14 mouse cellular contexts compared by ENCODE assay signal in the genomic region with DNA sequence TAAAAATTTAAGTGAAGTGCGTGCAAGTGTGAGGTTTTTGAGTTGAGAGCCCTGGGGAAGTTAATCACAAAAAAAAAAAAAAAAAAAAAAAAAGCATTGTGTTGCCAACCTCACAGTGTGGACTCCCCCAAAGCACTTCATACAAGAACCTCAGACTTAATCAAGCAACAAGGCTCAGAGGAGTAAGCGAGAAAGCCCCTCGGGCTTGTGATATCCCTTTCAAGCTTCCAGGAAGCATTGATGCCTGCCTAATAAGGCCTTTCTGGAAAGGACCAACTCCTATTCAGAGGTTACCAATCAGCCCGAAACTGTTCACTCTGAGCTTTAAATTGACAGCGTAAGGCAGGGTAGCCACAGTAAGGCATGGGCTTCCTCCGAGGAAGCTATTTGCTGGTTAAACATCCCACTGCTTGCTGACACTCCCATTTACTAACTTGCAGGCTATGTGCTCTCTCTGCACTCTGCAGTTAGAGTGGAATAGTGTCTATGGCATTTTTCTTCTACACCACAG.
A peak's percentile ranks its signal among the peaks of the same experiment; 100 is the strongest.
DNase-seq lines count a peak whose midpoint lies in the region; ATAC-seq and TF ChIP-seq lines count a peak whose summit lies in the region.
"Had no signal": no experiment of that assay in that cellular context is flagged by ENCODE, and none has a peak within 500 bp of the region (broad histone marks: within the 10 kb centered on the region; RNA-seq: fewer than 3 reads in every experiment).

No protein-coding gene starts in this region.

- no peaks in the 10 kb centered on the region for H3K27me3 ChIP-seq in lung, embryonic 14.5 days (ENCODE audit: insufficient read depth, low read length)
- no peaks in the 10 kb centered on the region for H3K27me3 ChIP-seq in lung, postnatal 0 days (replicated peaks; ENCODE audit: insufficient read depth, low read length)
- no peaks in the 10 kb centered on the region for H3K27me3 ChIP-seq in forebrain, postnatal 0 days (ENCODE audit: insufficient read depth, low read length)

- no peak overlapping the region for H3K4me2 ChIP-seq in lung, embryonic 14.5 days
- H3K4me2 ChIP-seq in lung, postnatal 0 days (replicated peaks; ENCODE audit: low read depth, low read length) = no peak overlapping the region
- peak overlapping the region; percentile 24 for H3K4me2 ChIP-seq in forebrain, postnatal 0 days (ENCODE audit: low read depth)

- no peak overlapping the region for H3K9ac ChIP-seq in lung, embryonic 14.5 days
- no peak overlapping the region for H3K9ac ChIP-seq in lung, postnatal 0 days (replicated peaks; ENCODE audit: low read depth)
- H3K9ac ChIP-seq in forebrain, postnatal 0 days = no peak overlapping the region
- H3K9ac ChIP-seq: liver, embryonic 14.5 days had no signal

- no peaks in the 10 kb centered on the region for H3K4me1 ChIP-seq in lung, embryonic 14.5 days (ENCODE audit: insufficient read depth)
- no peaks in the 10 kb centered on the region for H3K4me1 ChIP-seq in lung, postnatal 0 days (ENCODE audit: insufficient read depth, low read depth, low read length)
- peaks cover 10% of the 10 kb centered on the region for H3K4me1 ChIP-seq in forebrain, postnatal 0 days (ENCODE audit: insufficient read depth)

- intact Hi-C loops in heart, postnatal 14 days (cut with DNase I) = no loop called here

- no peak overlapping the region for H3K4me3 ChIP-seq in lung, embryonic 14.5 days (ENCODE audit: low read depth, low read length)
- H3K4me3 ChIP-seq in lung, postnatal 0 days (ENCODE audit: low read depth, low read length) = no peak overlapping the region
- no peak overlapping the region for H3K4me3 ChIP-seq in forebrain, postnatal 0 days (ENCODE audit: low read depth, low read length)

- DNase-seq in lung, embryonic 14.5 days = no peak
- no peak for DNase-seq in lung, postnatal 0 days (ENCODE audit: low spot score)
- DNase-seq in forebrain, postnatal 0 days = peak; percentile 55
- DNase-seq in mesoderm, embryonic 11.5 days (ENCODE audit: low read depth, low spot score) = peak; percentile 13
- peak; percentile 41 for DNase-seq in retina, embryonic 14.5 days (ENCODE audit: low spot score)
- no peak for DNase-seq in heart, postnatal 14 days
- no peak for DNase-seq in cerebellum, postnatal 14 days
- DNase-seq in heart, postnatal 4 days = no peak
- DNase-seq: adrenal gland, adult 8-10 months; cerebellum, adult 18-20 months; gastrocnemius, postnatal 36 days; kidney, postnatal 10 days; thymus, adult 2 months had no signal

- ATAC-seq in lung, embryonic 14.5 days (ENCODE audit: insufficient read depth) = peak; percentile 14; the same call in 1 of the 2 replicates
- no peak for ATAC-seq in lung, postnatal 0 days
- peak; percentile 69 for ATAC-seq in forebrain, postnatal 0 days

- H3K27ac ChIP-seq in lung, embryonic 14.5 days (ENCODE audit: low read depth) = no peak overlapping the region
- no peak overlapping the region for H3K27ac ChIP-seq in lung, postnatal 0 days (ENCODE audit: low read length)
- H3K27ac ChIP-seq in forebrain, postnatal 0 days (ENCODE audit: low read depth, low read length) = no peak overlapping the region
- H3K27ac ChIP-seq: liver, embryonic 14.5 days had no signal

- TF ChIP-seq CTCF in lung, embryonic 14.5 days (IDR thresholded peaks at IDR 0.05; ENCODE audit: low read depth) = no peak
- TF ChIP-seq CTCF in lung, postnatal 0 days (IDR thresholded peaks at IDR 0.05) = no peak
- TF ChIP-seq CTCF in forebrain, postnatal 0 days (IDR thresholded peaks at IDR 0.05; ENCODE audit: low read depth) = no peak

- H3K9me3 ChIP-seq in lung, embryonic 14.5 days (ENCODE audit: low read depth, low read length) = no peaks in the 10 kb centered on the region
- H3K9me3 ChIP-seq in lung, postnatal 0 days (ENCODE audit: low read length) = no peaks in the 10 kb centered on the region
- H3K9me3 ChIP-seq in forebrain, postnatal 0 days (ENCODE audit: low read length) = no peaks in the 10 kb centered on the region

- 38% methylated on average over 6 of the region's 6 CpGs for whole genome bisulfite sequencing in lung, embryonic 14.5 days
- WGBS in lung, postnatal 0 days = 33% methylated on average over 6 of the region's 6 CpGs
- WGBS in forebrain, postnatal 0 days = 5% methylated on average over 6 of the region's 6 CpGs

- no peak for TF ChIP-seq EP300 in lung, postnatal 0 days (IDR thresholded peaks at IDR 0.05)

- no peaks in the 10 kb centered on the region for H3K36me3 ChIP-seq in lung, embryonic 14.5 days (ENCODE audit: insufficient read depth)
- H3K36me3 ChIP-seq in lung, postnatal 0 days (ENCODE audit: insufficient read depth, low read length) = no peaks in the 10 kb centered on the region
- H3K36me3 ChIP-seq in forebrain, postnatal 0 days (ENCODE audit: insufficient read depth) = no peaks in the 10 kb centered on the region

Comparison
In these comparisons a context has a peak if more than half of its experiments do, and no peak if none do; other contexts are left out.
1. DNase-seq: peak in forebrain, postnatal 0 days (single experiment), mesoderm, embryonic 11.5 days (single experiment) and retina, embryonic 14.5 days (single experiment); none in lung, embryonic 14.5 days (single experiment), lung, postnatal 0 days (single experiment), heart, postnatal 14 days (0 of 2), cerebellum, postnatal 14 days (0 of 2) and heart, postnatal 4 days (single experiment).